Mouse (Mus musculus) naive thymus-derived CD4-positive, alpha-beta T cell, adult 2 months (primary cell): ENCODE measurements around the gene Pfkl.
"Not testable (repeated sequence)": the region's sequence is repeated elsewhere in the genome, so short reads cannot be mapped to it uniquely, and the experiment has no call there.

ENCODE experiments used
- DNase-seq: peaks from one replicate; pipeline ENCODE4 v3.0.0-alpha.2; 2011; ENCODE audit warnings: low read depth

Gene Pfkl

GRCm38 (mm10) chr10:77970481-77970880 lies 39.4 kb downstream of the Pfkl start, which contains the start of gene Trpm2:
Gene Trpm2, minus strand, starts transcription at chr10:77970563.
- no peak for DNase-seq

- DNase-seq = no peak
These were observed 39.9 kb downstream of the Pfkl start for GRCm38 (mm10) chr10:77969973-77970325.

- peak; percentile 35 for DNase-seq
These were observed 40.5 kb downstream of the Pfkl start for GRCm38 (mm10) chr10:77969274-77969972.

- no peak for DNase-seq
These were observed 45.9 kb downstream of the Pfkl start for GRCm38 (mm10) chr10:77963971-77964370.

GRCm38 (mm10) chr10:77962725-77963124 lies 47.2 kb downstream of the Pfkl start:
- DNase-seq = no peak

- not testable (repeated sequence) for DNase-seq
These were observed 59.4 kb downstream of the Pfkl start for GRCm38 (mm10) chr10:77950468-77950867.

GRCm38 (mm10) chr10:77939685-77940084 lies 70.2 kb downstream of the Pfkl start:
- DNase-seq = no peak
